Mouse (Mus musculus) G1E (cell line): ENCODE data around the gene Ctc1.

Experiments
- CTCF ChIP-seq: IDR thresholded peaks from 2 replicates; pipeline ENCODE4 v1.5.1; 2012; ENCODE audit warnings: low read depth, low read length, inconsistent platforms, mixed read lengths
- GATA1 ChIP-seq: IDR thresholded peaks from 2 replicates; pipeline ENCODE4 v1.6.1; 2012; ENCODE audit warnings: borderline replicate concordance, low read length, inconsistent platforms, mixed read lengths
- GATA2 ChIP-seq: IDR thresholded peaks from 2 replicates; pipeline ENCODE4 v1.6.1; 2012; ENCODE audit warnings: low read depth, low read length, inconsistent platforms, borderline replicate concordance
- POLR2AphosphoS5 ChIP-seq: IDR thresholded peaks from 2 replicates; pipeline ENCODE4 v1.6.1; 2012; ENCODE audit warnings: low read depth, low read length, inconsistent platforms; ENCODE audit not compliant: insufficient replicate concordance
- TAL1 ChIP-seq: conservative IDR thresholded peaks from 2 replicates; pipeline ENCODE4 v1.6.1; 2012; ENCODE audit warnings: low read depth, low read length, inconsistent platforms, mixed read lengths

- no peak for TF ChIP-seq CTCF
- no peak for TF ChIP-seq TAL1
- no peak for TF ChIP-seq GATA1
- TF ChIP-seq POLR2AphosphoS5, result no peak
- TF ChIP-seq GATA2, result no peak
Observed at GRCm38 (mm10) chr11:69038173-69038572, 22.5 kb downstream of the Ctc1 start.
